Mouse (Mus musculus) R1 (cell line): ENCODE measurements around the gene B020031M17Rik.
"Not testable (repeated sequence)": the region's sequence is repeated elsewhere in the genome, so short reads cannot be mapped to it uniquely, and the experiment has no call there.

Experiments
- DNase-seq: peaks from one replicate; pipeline ENCODE4 v3.0.0-alpha.2; 2018; ENCODE audit warnings: low read depth, low spot score

B020031M17Rik gene

GRCm38 (mm10) chr13:119950706-119951105, at the start of gene B020031M17Rik:
B020031M17Rik (minus strand) TSS chr13:119950806.
- DNase-seq: not testable (repeated sequence)

GRCm38 (mm10) chr13:119999215-119999614, 48.6 kb upstream of the B020031M17Rik start:
- DNase-seq: not testable (repeated sequence)

- not testable (repeated sequence) for DNase-seq
Observed at GRCm38 (mm10) chr13:119998442-119999086, 48.0 kb upstream of the B020031M17Rik start.

GRCm38 (mm10) chr13:119991917-119992496, 41.4 kb upstream of the B020031M17Rik start:
- not testable (repeated sequence) for DNase-seq

GRCm38 (mm10) chr13:119991264-119991663, 40.7 kb upstream of the B020031M17Rik start:
- not testable (repeated sequence) for DNase-seq

- not testable (repeated sequence) for DNase-seq
Observed at GRCm38 (mm10) chr13:119969163-119969562, 18.6 kb upstream of the B020031M17Rik start.

GRCm38 (mm10) chr13:119968193-119968592, 17.6 kb upstream of the B020031M17Rik start:
- DNase-seq: not testable (repeated sequence)

GRCm38 (mm10) chr13:119965968-119966367, 15.4 kb upstream of the B020031M17Rik start:
- DNase-seq: peak; percentile 19

- peak; percentile 2 for DNase-seq
Observed at GRCm38 (mm10) chr13:119965302-119965952, 14.8 kb upstream of the B020031M17Rik start.

GRCm38 (mm10) chr13:119962856-119963255, 12.2 kb upstream of the B020031M17Rik start:
- not testable (repeated sequence) for DNase-seq

GRCm38 (mm10) chr13:119955567-119955966, 5.0 kb upstream of the B020031M17Rik start:
- not testable (repeated sequence) for DNase-seq

- DNase-seq: not testable (repeated sequence)
Observed at GRCm38 (mm10) chr13:119955089-119955488, 4.5 kb upstream of the B020031M17Rik start.

GRCm38 (mm10) chr13:119929172-119929571, 21.4 kb downstream of the B020031M17Rik start, which contains the start of gene Gm21761:
Gm21761 (minus strand) TSS chr13:119929272.
- DNase-seq: not testable (repeated sequence)

GRCm38 (mm10) chr13:119924597-119925340, 25.8 kb downstream of the B020031M17Rik start:
- DNase-seq: not testable (repeated sequence)

GRCm38 (mm10) chr13:119916966-119917722, 33.5 kb downstream of the B020031M17Rik start:
- DNase-seq: not testable (repeated sequence)

GRCm38 (mm10) chr13:119916449-119916848, 34.2 kb downstream of the B020031M17Rik start:
- not testable (repeated sequence) for DNase-seq
